Mouse (Mus musculus): ENCODE results near the gene Slc16a8.
"Not testable (repeated sequence)": the region's sequence is repeated elsewhere in the genome, so short reads cannot be mapped to it uniquely, and the experiment has no call there.

The Slc16a8 gene

DNA sequence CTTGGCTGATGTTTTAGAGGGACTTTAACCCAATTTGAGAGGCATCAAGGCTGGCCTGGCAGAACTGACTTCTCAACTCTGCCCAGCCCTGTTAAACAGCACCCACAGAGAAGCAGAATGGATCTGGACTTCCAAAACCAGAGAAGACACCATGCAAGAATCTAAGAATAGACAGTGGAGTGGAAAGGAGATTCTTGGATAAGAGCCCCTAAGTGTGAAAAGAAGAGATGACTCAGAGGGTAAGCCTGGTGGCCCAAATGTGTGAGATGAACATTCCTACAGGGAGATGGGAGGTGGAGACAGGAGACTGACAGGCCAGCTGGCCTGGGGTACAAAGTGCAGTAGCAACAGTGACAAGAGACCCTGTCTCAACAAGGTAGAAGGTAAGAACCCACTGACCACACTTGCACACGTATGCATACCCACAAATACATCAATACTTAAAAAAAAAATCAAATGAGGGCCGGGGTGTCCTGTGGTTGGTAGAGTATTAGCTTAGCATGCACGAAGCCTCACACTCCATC is 8.3 kb upstream of the Slc16a8 start:
- DNase-seq (ENCODE audit: low spot score): no peak

DNA sequence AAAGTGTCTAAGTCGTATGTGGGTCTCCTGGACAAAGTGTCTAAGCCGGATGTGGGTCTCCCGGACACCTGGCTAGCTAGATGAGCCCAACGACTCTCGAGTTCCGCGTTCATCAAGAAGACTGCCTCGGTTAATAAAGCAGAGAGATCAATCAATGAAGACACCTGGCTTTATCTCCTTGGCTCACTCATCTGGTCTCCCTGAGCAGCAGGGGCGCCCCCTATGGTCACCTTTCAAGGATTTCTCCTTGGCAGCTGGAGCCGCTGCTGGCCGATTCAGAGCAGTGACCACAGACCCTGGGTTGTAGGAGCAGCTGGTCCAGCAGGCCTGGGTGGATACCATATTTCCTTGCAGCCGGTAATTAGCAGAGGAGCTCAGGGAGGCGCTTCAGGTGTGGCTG is 7.8 kb upstream of the Slc16a8 start:
- DNase-seq (ENCODE audit: low spot score): peak; percentile 77

DNA sequence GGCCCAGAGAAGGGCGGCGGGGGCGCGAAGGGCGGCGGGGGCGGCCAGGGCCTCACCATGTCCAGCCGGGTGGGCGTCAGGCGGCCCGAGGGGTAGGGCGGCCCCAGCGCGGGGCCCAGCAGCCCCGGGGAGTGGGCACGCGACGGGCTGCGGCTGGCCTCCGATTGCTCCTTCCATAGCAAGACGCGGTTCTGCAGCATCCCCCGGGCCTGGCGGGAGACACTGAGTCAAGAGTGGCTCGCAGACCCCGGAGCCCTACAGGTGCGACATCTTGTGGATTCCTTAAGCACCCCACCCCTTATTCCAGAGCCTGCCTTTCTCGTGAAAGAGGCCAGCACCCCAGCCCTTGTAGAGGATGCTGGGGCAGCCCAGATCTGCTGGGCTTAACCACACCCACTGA is 7.2 kb upstream of the Slc16a8 start:
- DNase-seq (ENCODE audit: low spot score): peak; percentile 37

- no peak for DNase-seq (ENCODE audit: low spot score)
Measured at GRCm38 (mm10) chr15:79261095-79261725, 6.6 kb upstream of the Slc16a8 start.

DNA sequence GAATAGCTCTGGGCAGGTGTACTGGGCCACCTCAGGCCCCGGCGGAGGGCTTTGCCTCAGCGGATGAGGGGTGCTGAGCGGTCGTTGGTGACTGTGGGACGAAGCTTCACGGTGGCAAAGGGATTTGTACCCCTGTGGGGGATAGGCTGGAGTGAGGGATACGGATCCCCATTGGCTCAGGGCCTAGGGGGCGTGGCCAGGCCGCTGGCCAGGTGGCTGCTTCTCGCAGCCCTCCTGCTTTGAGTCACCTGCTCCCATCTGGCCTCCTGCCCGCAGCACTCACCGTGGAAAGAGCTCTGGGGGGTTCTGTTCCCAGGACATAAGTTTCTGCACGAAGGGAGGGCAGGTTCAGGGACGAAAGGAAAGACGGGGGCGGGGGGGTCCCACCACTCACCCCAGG is 4.0 kb upstream of the Slc16a8 start:
- no peak for DNase-seq (ENCODE audit: low spot score)

DNA sequence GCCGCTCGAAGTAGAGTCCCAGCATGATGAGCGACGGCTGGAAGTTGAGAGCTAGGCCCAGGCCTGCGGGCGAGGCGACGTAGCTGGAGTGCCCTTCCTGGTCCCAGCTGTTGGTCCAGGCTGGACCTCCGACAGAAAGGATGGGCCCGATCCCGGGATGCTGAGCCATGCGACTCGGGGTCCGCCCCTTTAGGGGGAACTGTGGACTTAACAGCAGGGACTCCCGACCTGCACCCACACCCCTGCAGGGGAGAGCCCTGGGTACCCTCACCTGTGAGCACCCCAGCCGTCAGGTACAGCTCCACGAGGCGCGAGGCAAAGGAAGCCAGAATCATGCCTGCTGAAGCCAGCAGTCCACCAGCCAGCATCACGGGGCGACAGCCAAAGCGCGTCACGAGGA is 2.0 kb downstream of the Slc16a8 start:
- no peak for DNase-seq (ENCODE audit: low spot score)

- DNase-seq (ENCODE audit: low spot score): peak; percentile 42
Measured at GRCm38 (mm10) chr15:79251781-79252491, 2.6 kb downstream of the Slc16a8 start.

DNA sequence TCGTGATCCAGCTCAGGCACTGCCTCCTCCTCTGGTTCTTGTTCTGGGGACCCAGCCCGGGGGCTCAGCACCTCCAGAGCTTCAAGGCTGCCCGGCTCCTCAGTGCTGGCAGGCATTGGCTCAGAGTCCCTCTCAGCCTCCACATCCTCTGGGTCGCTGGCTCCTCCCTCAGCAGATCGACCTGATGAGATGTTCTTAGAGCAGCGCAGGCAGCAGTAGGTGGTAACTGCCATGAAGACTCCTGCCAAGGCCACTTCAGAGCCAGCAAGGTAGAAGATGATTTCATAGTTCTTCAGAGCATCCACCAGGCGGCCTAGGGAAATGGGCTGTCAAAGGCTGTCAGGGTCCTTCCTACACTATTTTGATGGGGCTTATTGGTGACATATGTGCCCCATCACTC is 3.4 kb downstream of the Slc16a8 start:
- DNase-seq (ENCODE audit: low spot score): no peak

GRCm38 (mm10) chr15:79250236-79250635 is 4.3 kb downstream of the Slc16a8 start:
- no peak for DNase-seq (ENCODE audit: low spot score)

- DNase-seq (ENCODE audit: low spot score): no peak
Measured at GRCm38 (mm10) chr15:79245321-79245720, 9.2 kb downstream of the Slc16a8 start.

GRCm38 (mm10) chr15:79244071-79244893 is 10.3 kb downstream of the Slc16a8 start:
- DNase-seq (ENCODE audit: low spot score): no peak

DNA sequence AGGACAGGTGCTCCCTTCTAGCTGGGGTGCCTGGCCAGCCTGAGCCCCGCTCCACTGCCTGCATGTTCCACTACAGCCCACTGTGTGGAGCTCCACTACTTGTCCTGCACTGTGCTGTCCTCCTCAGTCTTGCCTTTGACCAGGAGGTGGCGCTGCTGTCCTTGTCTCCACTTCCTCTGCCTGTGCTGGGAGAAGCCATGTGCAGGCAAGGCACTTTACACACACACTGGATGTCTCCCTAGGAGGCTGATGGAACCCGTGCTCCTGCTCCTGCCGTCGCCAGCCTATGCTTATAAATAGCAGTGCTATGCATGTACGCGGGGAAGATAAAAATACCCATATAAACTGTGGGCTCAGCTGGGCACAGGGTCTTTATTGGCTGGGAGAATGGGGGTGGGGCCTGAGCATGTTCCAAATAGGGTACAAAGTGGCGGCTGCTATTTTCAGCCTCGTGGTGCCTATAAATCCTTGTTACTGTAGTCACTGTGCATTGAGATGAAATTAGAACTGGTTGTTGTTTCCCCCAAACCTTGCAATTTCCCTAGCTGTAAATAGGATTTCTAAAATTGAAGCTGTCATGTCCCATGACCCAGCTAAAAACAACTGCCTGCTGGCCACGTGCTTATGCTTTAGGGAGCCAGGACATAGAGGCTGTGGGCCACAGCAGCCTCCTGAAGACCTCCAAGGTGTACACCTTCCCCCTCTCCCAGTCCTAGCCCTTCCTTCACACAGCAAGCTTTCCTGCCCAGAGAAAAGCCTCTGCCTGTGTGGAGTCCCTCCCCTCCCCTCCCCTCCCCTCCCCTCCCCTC is 11.1 kb downstream of the Slc16a8 start:
- peak; percentile 99 for DNase-seq (ENCODE audit: low spot score)

DNA sequence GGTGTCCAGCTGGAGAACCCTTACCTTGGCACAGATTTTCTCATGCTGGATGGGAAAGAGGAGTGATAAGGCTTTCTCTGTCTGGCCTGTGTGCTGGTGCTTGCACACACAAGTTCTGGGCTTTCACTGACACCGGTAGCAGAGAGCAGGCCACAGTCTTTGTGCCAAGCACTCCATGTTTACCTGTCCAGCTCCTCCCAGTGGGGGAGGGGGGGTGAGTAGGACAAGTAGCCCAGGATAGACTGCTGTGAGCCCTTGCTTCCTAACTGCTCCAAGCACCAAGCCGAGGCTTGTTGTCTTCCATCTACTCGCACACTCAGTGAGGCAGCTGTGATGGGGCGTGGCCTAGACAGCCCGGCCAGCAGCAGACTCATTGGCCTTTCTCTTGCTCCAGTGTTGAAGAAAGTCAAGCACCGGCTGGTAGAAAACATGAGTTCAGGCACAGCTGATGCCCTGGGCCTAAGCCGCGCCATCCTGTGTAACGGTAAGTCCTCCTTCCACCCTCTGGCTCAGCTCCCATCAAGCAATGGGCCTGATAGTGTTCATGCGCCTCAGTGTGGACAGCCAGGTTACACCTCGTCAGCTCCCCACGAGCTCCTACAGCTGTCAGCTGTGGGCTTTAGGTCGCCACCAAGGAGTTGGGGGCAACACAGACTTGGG is 11.9 kb downstream of the Slc16a8 start:
- no peak for DNase-seq (ENCODE audit: low spot score)

GRCm38 (mm10) chr15:79238036-79238435 is 16.5 kb downstream of the Slc16a8 start:
- DNase-seq (ENCODE audit: low spot score): no peak

- DNase-seq (ENCODE audit: low spot score): no peak
Measured at GRCm38 (mm10) chr15:79235268-79235667, 19.3 kb downstream of the Slc16a8 start.

DNA sequence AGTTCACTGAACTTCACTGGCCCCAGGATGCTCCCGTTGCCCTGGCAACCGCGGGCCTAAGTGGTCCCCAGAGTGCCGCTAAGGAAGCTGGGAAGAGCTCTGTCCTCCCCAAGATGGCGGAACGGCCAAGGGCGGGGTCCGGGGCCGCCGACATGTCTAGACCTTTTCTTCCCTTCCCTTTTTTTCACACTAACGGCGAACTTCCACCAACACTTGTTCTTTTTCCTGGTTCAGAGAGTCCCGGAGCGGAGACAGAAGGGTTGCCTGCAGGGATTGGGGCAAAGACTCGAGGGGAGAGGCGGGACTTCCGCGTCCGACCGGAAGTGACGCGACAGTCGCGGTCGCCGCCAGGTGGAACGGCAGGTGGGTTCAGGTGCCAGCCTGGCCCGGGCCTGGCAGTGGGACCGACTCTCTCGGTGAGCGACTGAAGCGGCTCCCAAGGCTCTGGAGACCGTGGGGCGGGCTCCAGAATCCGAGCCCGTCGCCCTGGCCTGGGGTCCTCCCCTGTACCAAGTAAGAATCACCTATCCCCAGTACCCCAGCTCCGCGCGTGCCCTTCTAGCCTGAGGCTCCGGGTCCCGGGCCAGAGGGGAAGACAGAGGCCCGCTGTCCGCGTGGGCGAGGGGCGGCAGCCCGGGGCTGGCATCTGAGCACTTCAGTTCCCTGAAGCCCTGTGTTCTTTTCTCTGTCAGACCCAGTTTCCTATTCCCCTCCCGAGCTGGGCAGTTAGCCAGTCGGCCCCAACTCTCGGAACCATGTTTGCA is 25.3 kb downstream of the Slc16a8 start, which contains the start of the genes Pick1 and Gm49486:
Pick1 (plus strand) TSS at position 116 of the 764 bp plus-strand sequence.
Gm49486 (plus strand) TSS at position 334 of the 764 bp plus-strand sequence.
- DNase-seq (ENCODE audit: low spot score): peak; percentile 96

DNA sequence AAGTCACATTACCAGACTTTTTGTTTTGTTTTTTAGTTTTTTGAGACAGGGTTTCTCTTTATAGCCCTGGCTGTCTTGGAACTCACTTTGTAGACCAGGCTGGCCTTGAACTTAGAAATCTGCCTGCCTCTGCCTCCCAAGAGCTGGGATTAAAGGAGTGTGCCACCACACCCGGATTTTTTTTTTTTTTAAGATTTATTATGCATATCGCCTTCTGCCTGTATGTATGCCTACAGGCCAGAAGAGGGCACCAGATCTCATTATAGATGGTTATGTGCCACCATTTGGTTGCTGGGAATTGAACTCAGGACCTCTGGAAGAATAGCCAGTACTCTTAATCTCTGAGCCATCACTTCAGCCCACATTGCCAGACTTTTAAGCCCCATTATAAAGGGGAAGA is 28.8 kb downstream of the Slc16a8 start:
- not testable (repeated sequence) for DNase-seq (ENCODE audit: low spot score)

DNA sequence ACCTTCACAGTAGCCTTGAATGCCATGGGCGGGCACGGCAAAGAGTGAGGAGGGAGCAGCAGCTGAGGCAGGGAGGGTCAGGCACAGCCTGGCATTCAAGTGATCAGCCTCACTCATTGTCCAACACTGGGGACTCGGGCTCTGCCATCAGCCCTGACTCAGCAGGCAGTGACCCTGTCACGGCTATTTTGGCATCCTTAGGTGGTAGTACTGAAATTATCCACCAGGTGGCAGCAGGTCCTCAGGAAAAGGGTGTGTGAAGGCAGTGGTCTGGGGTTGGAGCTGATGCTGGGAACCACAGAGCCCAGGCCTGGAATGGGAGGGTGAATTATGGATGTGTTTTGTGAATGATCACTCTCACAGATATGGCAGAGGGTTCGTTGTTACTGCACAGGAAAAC is 29.9 kb downstream of the Slc16a8 start:
- DNase-seq (ENCODE audit: low spot score): peak; percentile 95

DNA sequence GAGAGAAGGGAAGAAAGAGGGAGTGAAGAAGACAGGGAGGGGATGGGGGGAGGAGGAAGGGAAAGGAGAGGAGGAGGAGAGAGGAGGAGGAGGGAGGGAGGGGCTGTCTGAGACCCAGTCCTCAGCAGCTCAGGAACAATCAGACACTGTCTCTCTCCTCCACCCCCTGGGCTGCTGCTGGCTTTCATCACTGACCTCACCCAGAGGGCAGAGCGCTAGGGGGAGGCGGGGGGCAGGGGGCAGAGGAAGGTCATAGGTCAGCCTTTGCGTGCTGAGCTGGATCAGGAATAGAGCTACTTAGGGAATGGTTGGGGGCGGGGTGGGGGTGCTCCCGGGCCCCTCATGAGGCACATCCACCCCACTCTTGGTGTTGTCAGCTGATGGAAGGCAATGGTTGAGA is 30.9 kb downstream of the Slc16a8 start:
- peak; percentile 75 for DNase-seq (ENCODE audit: low spot score)

DNA sequence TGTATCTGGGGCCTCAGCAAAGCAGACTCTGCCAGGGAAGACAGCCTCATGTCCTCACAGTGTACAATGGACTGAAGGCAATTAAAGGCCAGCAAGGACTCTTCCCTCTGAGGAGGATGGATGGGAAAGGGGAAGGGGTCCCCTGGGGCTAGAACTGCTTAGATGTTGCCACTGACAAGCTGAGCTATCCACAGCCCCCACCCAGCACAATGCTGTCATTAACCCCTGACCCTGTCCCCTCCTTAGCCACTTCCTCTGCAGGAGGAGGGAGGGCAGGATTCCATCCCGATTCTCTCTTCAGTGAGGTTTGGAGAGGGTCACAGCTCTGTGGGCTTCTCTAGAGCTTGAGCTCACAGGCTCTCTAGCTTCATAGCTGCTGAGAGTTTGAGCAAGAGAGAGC is 35.0 kb downstream of the Slc16a8 start:
- DNase-seq (ENCODE audit: low spot score): peak; percentile 87
